Mouse (Mus musculus): ENCODE measurements around the gene Fyttd1. TPM values are rescaled to one million over a fixed set of nuclear protein-coding genes. Genes with fewer than 3 reads are reported as not detected.
"Not testable (repeated sequence)": the region's sequence is repeated elsewhere in the genome, so short reads cannot be mapped to it uniquely, and the experiment has no call there.

The Fyttd1 gene
- total and polyA plus RNA-seq, 2 experiments from 2014 or later, result 121 to 129 TPM

DNA sequence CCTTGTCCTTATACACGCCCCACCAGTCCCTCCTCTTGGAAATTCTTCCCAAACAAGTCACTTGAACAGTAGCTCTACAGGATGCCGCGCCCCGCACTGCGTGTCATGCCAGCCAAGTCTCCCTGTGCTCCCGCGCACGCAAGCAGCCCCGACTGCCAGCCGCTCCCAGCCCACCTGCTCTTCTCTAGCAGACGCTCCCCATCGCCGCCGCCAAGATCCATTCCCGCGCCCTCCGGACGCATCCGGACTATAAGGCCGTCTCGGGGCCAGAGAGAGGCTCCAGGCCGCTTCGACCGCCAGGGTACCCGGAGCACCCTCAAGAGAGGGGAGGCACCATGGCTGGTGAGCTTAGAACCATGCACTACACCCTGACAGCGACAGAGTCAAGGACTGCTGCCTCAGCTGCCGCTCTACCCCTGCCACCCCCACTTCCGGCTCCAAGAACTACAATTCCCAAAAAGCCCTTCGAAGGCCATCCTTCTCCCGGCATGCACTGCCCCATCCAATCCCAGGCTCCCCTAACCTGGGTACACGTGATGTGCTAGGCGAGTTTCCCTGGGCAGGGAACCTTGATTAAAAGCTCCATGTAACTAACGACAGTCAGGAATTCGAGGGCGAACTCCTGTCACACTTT is 9.3 kb upstream of the Fyttd1 start:
- H3K4me3 ChIP-seq (ENCODE audit: low read depth, low read length), result peak overlapping the region; percentile 58
- ATAC-seq (peak; percentile 100), DNase-seq (peak; percentile 93)
- H3K27me3 ChIP-seq (ENCODE audit: insufficient read depth, low read length), result no peaks in the 10 kb centered on the region
- peak overlapping the region; percentile 87 for H3K27ac ChIP-seq (ENCODE audit: low read depth, low read length)
- H3K4me2 ChIP-seq (ENCODE audit: low read depth), result peak overlapping the region; percentile 66
- H3K9me3 ChIP-seq (ENCODE audit: low read length), result no peaks in the 10 kb centered on the region
- H3K36me3 ChIP-seq (ENCODE audit: insufficient read depth), result no peaks in the 10 kb centered on the region
- peak; percentile 36; the same call in 1 of the 2 replicates for TF ChIP-seq CTCF (IDR thresholded peaks at IDR 0.05; ENCODE audit: low read depth)
- H3K4me1 ChIP-seq (ENCODE audit: insufficient read depth), result 0 out of 2 replicates have a peak, but pooled peaks cover 10% of the 10 kb centered on the region
- under 1% methylated on average over 35 of the region's 35 CpGs for WGBS
- peak overlapping the region; percentile 63 for H3K9ac ChIP-seq

DNA sequence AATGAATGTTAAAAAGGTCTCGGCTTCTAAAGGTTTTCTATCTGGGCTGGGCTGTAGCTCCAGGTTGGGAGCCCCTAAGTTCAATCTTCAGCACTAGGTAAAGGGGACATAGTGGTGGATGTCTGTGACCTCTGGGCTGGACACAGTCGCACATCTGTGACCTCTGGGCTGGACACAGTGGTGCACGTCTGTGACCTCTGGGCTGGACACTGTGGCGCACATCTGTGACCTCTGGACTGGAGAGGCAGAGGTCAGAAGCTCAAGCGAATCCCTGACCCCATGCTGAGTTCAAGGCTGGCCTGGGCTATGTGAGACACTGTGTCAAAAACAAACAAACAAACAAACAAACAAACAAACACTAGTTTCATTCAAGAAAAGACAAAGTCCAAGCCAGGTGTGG is 7.1 kb upstream of the Fyttd1 start:
- Histone ChIP-seq H3K27ac (ENCODE audit: low read depth, low read length) (no peak overlapping the region), H3K36me3 (ENCODE audit: insufficient read depth) (no peaks in the 10 kb centered on the region), H3K9me3 (ENCODE audit: low read length) (no peaks in the 10 kb centered on the region), H3K9ac (no peak overlapping the region), H3K4me1 (ENCODE audit: insufficient read depth) (0 out of 2 replicates have a peak, but pooled peaks cover 10% of the 10 kb centered on the region), H3K4me2 (ENCODE audit: low read depth) (no peak overlapping the region), H3K4me3 (ENCODE audit: low read depth, low read length) (no peak overlapping the region), H3K27me3 (ENCODE audit: insufficient read depth, low read length) (no peaks in the 10 kb centered on the region)
- no peak for DNase-seq
- ATAC-seq, result no peak
- TF ChIP-seq CTCF (IDR thresholded peaks at IDR 0.05; ENCODE audit: low read depth), result no peak
- WGBS, result 65% methylated on average over 5 of the region's 5 CpGs

DNA sequence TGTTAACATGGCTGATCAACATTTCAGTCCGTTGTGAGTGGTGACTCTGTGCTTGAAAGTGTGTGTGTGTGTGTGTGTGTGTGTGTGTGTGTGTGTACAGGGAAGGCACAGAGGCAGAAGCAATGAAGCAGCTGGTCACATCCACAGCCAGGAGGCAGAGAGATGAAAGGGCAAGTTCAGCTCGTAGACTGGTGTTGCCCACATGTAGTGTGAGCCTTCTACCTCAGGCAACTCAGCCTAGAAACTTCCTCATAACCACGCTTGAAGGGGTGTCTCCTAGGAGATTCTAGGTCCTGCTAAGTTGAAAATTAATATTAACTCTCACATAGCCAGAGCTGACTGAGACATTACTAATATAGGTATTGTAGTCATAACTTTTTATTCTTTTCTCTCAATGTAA is 3.9 kb upstream of the Fyttd1 start:
- DNase-seq, result no peak
- no peak overlapping the region for H3K4me2 ChIP-seq (ENCODE audit: low read depth)
- no peak for ATAC-seq
- H3K9ac ChIP-seq, result no peak overlapping the region
- 0 out of 2 replicates have a peak, but pooled peaks cover 6% of the 10 kb centered on the region for H3K4me1 ChIP-seq (ENCODE audit: insufficient read depth)
- H3K9me3 ChIP-seq (ENCODE audit: low read length), result no peaks in the 10 kb centered on the region
- no peak overlapping the region for H3K27ac ChIP-seq (ENCODE audit: low read depth, low read length)
- no peaks in the 10 kb centered on the region for H3K27me3 ChIP-seq (ENCODE audit: insufficient read depth, low read length)
- no peak overlapping the region for H3K4me3 ChIP-seq (ENCODE audit: low read depth, low read length)
- no peak for TF ChIP-seq CTCF (IDR thresholded peaks at IDR 0.05; ENCODE audit: low read depth)
- no peaks in the 10 kb centered on the region for H3K36me3 ChIP-seq (ENCODE audit: insufficient read depth)
- WGBS, result 60% methylated on average over 3 of the region's 3 CpGs

DNA sequence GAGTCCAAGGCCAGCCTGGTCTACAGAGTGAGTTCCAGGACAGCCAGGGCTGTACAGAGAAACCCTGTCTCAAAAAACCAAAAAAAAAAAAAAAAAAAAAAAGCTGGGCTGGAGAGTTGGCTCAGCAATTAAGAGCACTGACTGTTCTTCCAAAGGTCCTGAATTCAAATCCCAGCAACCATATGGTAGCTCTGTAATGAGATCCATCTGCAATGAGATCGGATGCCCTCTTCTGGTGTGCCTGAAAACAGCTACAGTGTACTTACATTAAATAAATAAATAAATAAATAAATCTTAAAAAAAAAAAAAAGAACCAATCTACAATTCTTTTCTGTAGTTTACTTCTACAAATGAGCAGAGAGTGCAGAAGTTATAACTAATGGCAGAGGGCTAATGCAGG is 2.0 kb upstream of the Fyttd1 start:
- H3K27ac ChIP-seq (ENCODE audit: low read depth, low read length); H3K4me3 ChIP-seq (ENCODE audit: low read depth, low read length); H3K4me2 ChIP-seq (ENCODE audit: low read depth); DNase-seq; ATAC-seq; H3K27me3 ChIP-seq (ENCODE audit: insufficient read depth, low read length); H3K9me3 ChIP-seq (ENCODE audit: low read length); H3K36me3 ChIP-seq (ENCODE audit: insufficient read depth); H3K9ac ChIP-seq: not testable (repeated sequence)
- 59% methylated on average over 1 of the region's 1 CpGs for WGBS
- H3K4me1 ChIP-seq (ENCODE audit: insufficient read depth), result peaks cover 11% of the 10 kb centered on the region; the same call in 1 of the 2 replicates

DNA sequence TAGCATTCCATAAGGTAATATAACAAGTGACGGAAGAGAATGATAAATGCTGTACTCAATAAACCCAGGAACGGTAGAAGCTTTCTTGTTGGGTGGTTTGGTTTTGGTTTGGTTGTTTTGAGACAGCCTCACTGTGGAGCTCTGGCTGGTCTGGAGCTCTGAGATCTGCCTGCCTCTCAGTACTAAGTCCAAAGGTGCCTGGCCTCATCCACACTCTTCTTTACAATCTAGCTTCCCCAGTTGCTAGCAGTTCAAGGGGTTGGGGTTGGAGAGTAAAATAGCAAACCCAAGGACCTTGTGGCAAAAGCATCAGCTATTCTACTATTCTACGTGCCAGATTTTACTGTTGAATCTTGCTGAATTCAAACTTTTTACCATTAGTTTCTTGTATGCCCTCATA is 1.5 kb upstream of the Fyttd1 start:
- no peak for ATAC-seq
- Histone ChIP-seq H3K4me1 (ENCODE audit: insufficient read depth) (peaks cover 11% of the 10 kb centered on the region; the same call in 1 of the 2 replicates), H3K27me3 (ENCODE audit: insufficient read depth, low read length) (no peaks in the 10 kb centered on the region), H3K36me3 (ENCODE audit: insufficient read depth) (no peaks in the 10 kb centered on the region), H3K4me2 (ENCODE audit: low read depth) (no peak overlapping the region), H3K4me3 (ENCODE audit: low read depth, low read length) (no peak overlapping the region), H3K9me3 (ENCODE audit: low read length) (no peaks in the 10 kb centered on the region), H3K27ac (ENCODE audit: low read depth, low read length) (no peak overlapping the region), H3K9ac (no peak overlapping the region)
- TF ChIP-seq CTCF (IDR thresholded peaks at IDR 0.05; ENCODE audit: low read depth), result no peak
- no peak for DNase-seq
- 94% methylated on average over 3 of the region's 3 CpGs for WGBS

DNA sequence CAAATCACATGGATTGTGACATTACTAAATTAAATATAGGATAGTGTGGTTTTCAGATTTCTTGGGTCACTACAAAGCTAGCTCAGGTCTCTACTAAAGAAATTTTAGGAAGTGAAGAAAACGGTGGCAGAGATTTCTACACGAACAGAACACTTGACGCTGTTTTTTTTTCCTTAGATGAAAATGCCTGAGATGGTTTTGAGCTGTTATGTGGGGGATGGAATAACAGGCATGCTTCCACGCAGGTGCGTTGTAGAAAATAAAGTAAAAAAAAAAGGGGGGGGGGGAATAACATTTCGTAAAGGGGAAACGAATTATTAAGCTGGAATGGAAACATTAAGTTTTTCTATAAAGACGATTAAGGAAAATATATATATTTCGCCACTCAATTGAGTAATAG is 469 bp upstream of the Fyttd1 start:
- H3K27ac ChIP-seq (ENCODE audit: low read depth, low read length), result no peak overlapping the region; the same call in 1 of the 2 replicates
- WGBS, result 32% methylated on average over 9 of the region's 9 CpGs
- peak overlapping the region; percentile 73 for H3K4me2 ChIP-seq (ENCODE audit: low read depth)
- H3K9ac ChIP-seq, result peak overlapping the region; percentile 82; the same call in 1 of the 2 replicates
- no peaks in the 10 kb centered on the region for H3K36me3 ChIP-seq (ENCODE audit: insufficient read depth)
- no peaks in the 10 kb centered on the region for H3K9me3 ChIP-seq (ENCODE audit: low read length)
- TF ChIP-seq CTCF (IDR thresholded peaks at IDR 0.05; ENCODE audit: low read depth), result no peak
- H3K4me1 ChIP-seq (ENCODE audit: insufficient read depth), result peaks cover 11% of the 10 kb centered on the region; the same call in 1 of the 2 replicates
- H3K27me3 ChIP-seq (ENCODE audit: insufficient read depth, low read length), result no peaks in the 10 kb centered on the region
- peak overlapping the region; percentile 93 for H3K4me3 ChIP-seq (ENCODE audit: low read depth, low read length)
- ATAC-seq, result no peak
- no peak for DNase-seq

DNA sequence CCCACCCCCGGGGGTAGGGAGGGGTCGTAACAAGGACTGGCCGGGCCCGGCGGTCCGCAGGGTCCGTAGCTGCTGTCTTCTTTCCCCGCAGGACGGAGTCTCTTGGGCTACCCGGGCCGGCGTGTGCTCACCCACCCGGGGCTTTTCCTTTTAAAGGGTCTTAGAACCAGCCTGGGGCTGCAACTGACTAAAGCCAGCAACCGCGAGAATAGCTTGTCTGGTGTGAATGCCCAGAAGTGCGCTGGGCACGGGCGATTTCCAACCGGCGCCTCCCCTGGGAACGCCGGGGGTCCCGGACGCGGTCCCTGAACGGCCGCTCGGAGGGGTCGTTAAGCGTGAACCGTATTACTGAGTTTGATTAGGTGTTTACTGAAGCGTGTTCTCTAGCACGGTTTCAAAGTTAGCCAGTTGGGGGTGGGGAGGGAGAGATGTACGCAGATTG is 878 bp downstream of the Fyttd1 start:
- no peaks in the 10 kb centered on the region for H3K27me3 ChIP-seq (ENCODE audit: insufficient read depth, low read length)
- under 1% methylated on average over 32 of the region's 34 CpGs for WGBS
- TF ChIP-seq CTCF (IDR thresholded peaks at IDR 0.05; ENCODE audit: low read depth), result no peak
- no peaks in the 10 kb centered on the region for H3K36me3 ChIP-seq (ENCODE audit: insufficient read depth)
- peak; percentile 14 for DNase-seq
- peak; percentile 10 for ATAC-seq
- peak overlapping the region; percentile 73 for H3K4me2 ChIP-seq (ENCODE audit: low read depth)
- no peaks in the 10 kb centered on the region for H3K9me3 ChIP-seq (ENCODE audit: low read length)
- peak overlapping the region; percentile 93 for H3K4me3 ChIP-seq (ENCODE audit: low read depth, low read length)
- H3K4me1 ChIP-seq (ENCODE audit: insufficient read depth), result peaks cover 11% of the 10 kb centered on the region; the same call in 1 of the 2 replicates
- peak overlapping the region; percentile 46 for H3K27ac ChIP-seq (ENCODE audit: low read depth, low read length)
- peak overlapping the region; percentile 82 for H3K9ac ChIP-seq

Measured in forebrain, postnatal 0 days (tissue).